Mouse (Mus musculus): ENCODE measurements around the gene Zfp941. TPM values are rescaled to one million over a fixed set of nuclear protein-coding genes. Genes with fewer than 3 reads are reported as not detected.

The Zfp941 gene
- polyA plus RNA-seq, 1 experiment from 2014 or later: 8.7 TPM

Other genes with a start within 250 kb of the Zfp941 start
- 0.04 TPM in 1 of 2 replicates, not detected in the other for gene Olfr46, start 220.9 kb downstream of the Zfp941 start, polyA plus RNA-seq (2015; fragmentation: Nextera tagmentation; extraction: Ambion mirVana)
- gene Olfr61, start 193.2 kb downstream of the Zfp941 start, polyA plus RNA-seq (2015; fragmentation: Nextera tagmentation; extraction: Ambion mirVana): not detected in 2 replicates
- not detected in 2 replicates for gene Olfr53, start 175.7 kb downstream of the Zfp941 start, polyA plus RNA-seq (2015; fragmentation: Nextera tagmentation; extraction: Ambion mirVana)
- gene Olfr539, start 162.2 kb downstream of the Zfp941 start, polyA plus RNA-seq (2015; fragmentation: Nextera tagmentation; extraction: Ambion mirVana): 0.01 TPM in 1 of 2 replicates, not detected in the other
- not detected in 2 replicates for gene Olfr45, start 140.2 kb downstream of the Zfp941 start, polyA plus RNA-seq (2015; fragmentation: Nextera tagmentation; extraction: Ambion mirVana)
- not detected in 2 replicates for gene Olfr541, start 124.9 kb downstream of the Zfp941 start, polyA plus RNA-seq (2015; fragmentation: Nextera tagmentation; extraction: Ambion mirVana)
- gene Cyp2e1, start 58.4 kb downstream of the Zfp941 start, polyA plus RNA-seq (2015; fragmentation: Nextera tagmentation; extraction: Ambion mirVana): not detected in 2 replicates
- 0.28 TPM in 1 of 2 replicates, not detected in the other for gene Syce1, start 34.3 kb downstream of the Zfp941 start, polyA plus RNA-seq (2015; fragmentation: Nextera tagmentation; extraction: Ambion mirVana)
- not detected in 2 replicates for gene Urah, start 12.8 kb upstream of the Zfp941 start, polyA plus RNA-seq (2015; fragmentation: Nextera tagmentation; extraction: Ambion mirVana)
- not detected in 2 replicates for gene Scgb1c1, start 23.4 kb upstream of the Zfp941 start, polyA plus RNA-seq (2015; fragmentation: Nextera tagmentation; extraction: Ambion mirVana)
- not detected in 2 replicates for gene Odf3, start 25.6 kb upstream of the Zfp941 start, polyA plus RNA-seq (2015; fragmentation: Nextera tagmentation; extraction: Ambion mirVana)
- gene Gm45785, start 34.2 kb upstream of the Zfp941 start, polyA plus RNA-seq (2015; fragmentation: Nextera tagmentation; extraction: Ambion mirVana): not detected in 2 replicates
- 65.7 and 80.4 TPM in 2 replicates for gene Ric8a, start 34.8 kb upstream of the Zfp941 start, polyA plus RNA-seq (2015; fragmentation: Nextera tagmentation; extraction: Ambion mirVana)
- gene Bet1l, start 35.4 kb upstream of the Zfp941 start, polyA plus RNA-seq (2015; fragmentation: Nextera tagmentation; extraction: Ambion mirVana): 34.6 and 38.7 TPM in 2 replicates
- gene Psmd13, start 59.8 kb upstream of the Zfp941 start, polyA plus RNA-seq (2015; fragmentation: Nextera tagmentation; extraction: Ambion mirVana): 310 and 318 TPM in 2 replicates
- 29.4 and 31.0 TPM in 2 replicates for gene Sirt3, start 60.1 kb upstream of the Zfp941 start, polyA plus RNA-seq (2015; fragmentation: Nextera tagmentation; extraction: Ambion mirVana)
- gene Cox8b, start 78.3 kb upstream of the Zfp941 start, polyA plus RNA-seq (2015; fragmentation: Nextera tagmentation; extraction: Ambion mirVana): not detected in 2 replicates
- gene Nlrp6, start 98.7 kb upstream of the Zfp941 start, polyA plus RNA-seq (2015; fragmentation: Nextera tagmentation; extraction: Ambion mirVana): 0.22 and 0.28 TPM in 2 replicates
- gene Pgghg, start 119.2 kb upstream of the Zfp941 start, polyA plus RNA-seq (2015; fragmentation: Nextera tagmentation; extraction: Ambion mirVana): 8.2 and 9.4 TPM in 2 replicates
- gene Ifitm5, start 128.1 kb upstream of the Zfp941 start, polyA plus RNA-seq (2015; fragmentation: Nextera tagmentation; extraction: Ambion mirVana): 0.45 and 0.64 TPM in 2 replicates
- gene Gm45717, start 133.8 kb upstream of the Zfp941 start, polyA plus RNA-seq (2015; fragmentation: Nextera tagmentation; extraction: Ambion mirVana): not detected in 2 replicates
- 147 and 153 TPM in 2 replicates for gene Ifitm2, start 133.8 kb upstream of the Zfp941 start, polyA plus RNA-seq (2015; fragmentation: Nextera tagmentation; extraction: Ambion mirVana)
- 2.7 and 4.8 TPM in 2 replicates for gene Ifitm1, start 145.0 kb upstream of the Zfp941 start, polyA plus RNA-seq (2015; fragmentation: Nextera tagmentation; extraction: Ambion mirVana)
- 12.7 and 18.1 TPM in 2 replicates for gene Ifitm3, start 188.6 kb upstream of the Zfp941 start, polyA plus RNA-seq (2015; fragmentation: Nextera tagmentation; extraction: Ambion mirVana)
- not detected in 2 replicates for gene Ifitm6, start 195.7 kb upstream of the Zfp941 start, polyA plus RNA-seq (2015; fragmentation: Nextera tagmentation; extraction: Ambion mirVana)
- gene Gm17387, start 207.0 kb upstream of the Zfp941 start, polyA plus RNA-seq (2015; fragmentation: Nextera tagmentation; extraction: Ambion mirVana): not detected in 2 replicates
- gene B4galnt4, start 238.9 kb upstream of the Zfp941 start, polyA plus RNA-seq (2015; fragmentation: Nextera tagmentation; extraction: Ambion mirVana): 33.0 and 34.7 TPM in 2 replicates